Mouse (Mus musculus) adrenal gland, adult 18-20 months (tissue): Measurements from ENCODE around the gene Vmn1r155. TPM values are rescaled to one million over a fixed set of nuclear protein-coding genes. Genes with fewer than 3 reads are reported as not detected.
"Not testable (repeated sequence)": the region's sequence is repeated elsewhere in the genome, so short reads cannot be mapped to it uniquely, and the experiment has no call there.

Experiments
- DNase-seq, 2 experiments: peaks; one replicate each; pipeline ENCODE4 v3.0.0; 2021 to 2022; ENCODE audit warnings: low spot score in 2 of 2
- long read RNA-seq, 2 experiments: library from polyadenylated mRNA; stranded (forward); transcript quantifications; one replicate each; pipeline ENCODE4 v2.0.0; 2021
- total RNA-seq, 2 experiments: library from RNA; stranded (reverse); gene quantifications; 1 replicate in 1 of 2; 2 replicates in 1 of 2; pipeline ENCODE4 v1.2.3; 2021

Gene Vmn1r155
- total RNA-seq = not detected
- long read RNA-seq, experiment 1 = 0 reads
- long read RNA-seq, experiment 2 = 0 reads

DNA sequence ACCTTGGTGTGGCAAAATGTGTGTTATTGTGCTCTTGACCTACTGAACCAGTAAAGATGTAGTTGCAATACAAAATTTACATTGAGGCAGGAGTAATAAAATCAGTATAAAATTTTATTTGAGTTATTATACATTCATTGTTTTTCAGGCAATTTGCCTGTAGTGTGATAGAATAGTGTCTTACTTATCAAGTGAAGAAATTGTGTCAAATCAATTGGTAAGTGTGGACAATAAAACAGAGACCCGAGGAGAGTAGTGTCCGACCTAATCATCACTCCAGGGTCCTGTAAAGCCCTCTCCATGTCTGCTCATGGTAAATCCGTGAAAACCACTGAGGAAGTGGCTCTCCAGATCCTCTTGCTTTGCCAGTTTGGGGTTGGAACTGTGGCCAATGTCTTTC is at the start of gene Vmn1r155:
Gene Vmn1r155 (plus strand): TSS at position 301 of the 400 bp plus-strand sequence.
- DNase-seq = not testable (repeated sequence)

- not testable (repeated sequence) for DNase-seq
These were observed 34.4 kb downstream of the Vmn1r155 start, which contains the start of gene Gm8693 for GRCm38 (mm10) chr7:22692217-22692616. Gm8693 (minus strand) TSS chr7:22692317.

Other genes starting within 250 kb of the Vmn1r155 start
- not detected for gene Vmn1r148, start 244.4 kb upstream of the Vmn1r155 start, total RNA-seq
- not detected for gene Vmn1r149, start 219.8 kb upstream of the Vmn1r155 start, total RNA-seq
- gene Gm10665, start 193.9 kb upstream of the Vmn1r155 start, total RNA-seq = not detected
- not detected for gene Vmn1r151, start 158.3 kb upstream of the Vmn1r155 start, total RNA-seq
- gene Vmn1r152, start 135.1 kb upstream of the Vmn1r155 start, total RNA-seq = not detected
- gene Gm8677, start 123.1 kb upstream of the Vmn1r155 start, total RNA-seq = not detected
- not detected for gene Gm4201, start 92.7 kb upstream of the Vmn1r155 start, total RNA-seq
- gene Gm4565, start 69.9 kb upstream of the Vmn1r155 start, total RNA-seq = not detected
- gene Gm8693, start 34.3 kb downstream of the Vmn1r155 start, total RNA-seq = not detected
- not detected for gene Gm4567, start 61.7 kb downstream of the Vmn1r155 start, total RNA-seq
- gene Vmn1r157, start 103.7 kb downstream of the Vmn1r155 start, total RNA-seq = not detected
- gene Vmn1r158, start 132.8 kb downstream of the Vmn1r155 start, total RNA-seq = not detected
- gene Vmn1r159, start 185.6 kb downstream of the Vmn1r155 start, total RNA-seq = not detected
- gene Vmn1r160, start 213.2 kb downstream of the Vmn1r155 start, total RNA-seq = not detected